Mouse (Mus musculus) midbrain, embryonic 12.5 days (tissue): ENCODE measurements around the gene Cnnm4. TPM values are rescaled to one million over a fixed set of nuclear protein-coding genes. Genes with fewer than 3 reads are reported as not detected.
"Not testable (repeated sequence)": the region's sequence is repeated elsewhere in the genome, so short reads cannot be mapped to it uniquely, and the experiment has no call there.

Experiments used
- ATAC-seq: fragments of 200-750 bp; cut with Nextera tagmentation; 2 replicates; pipeline ENCODE4 v1.8.0; 2017; ENCODE audit warnings: low read depth, moderate TSS enrichment, moderate library complexity; ENCODE audit not compliant: low FRiP score
- H3K27ac ChIP-seq: fragments of 300-500 bp; sonication (generic); replicated peaks from 2 replicates; pipeline ENCODE4 v1.5.1; 2016; ENCODE audit warnings: mild to moderate bottlenecking
- H3K27me3 ChIP-seq: fragments of 300-500 bp; sonication (generic); 2 replicates; pipeline ENCODE4 v1.6.1; 2016; ENCODE audit warnings: mild to moderate bottlenecking
- H3K36me3 ChIP-seq: fragments of 300-500 bp; sonication (generic); 2 replicates; pipeline ENCODE4 v1.6.1; 2016
- H3K4me1 ChIP-seq: fragments of 300-500 bp; sonication (generic); 2 replicates; pipeline ENCODE4 v1.6.1; 2016
- H3K4me2 ChIP-seq: fragments of 300-500 bp; sonication (generic); replicated peaks from 2 replicates; pipeline ENCODE4 v1.6.1; 2016; ENCODE audit warnings: mild to moderate bottlenecking, moderate library complexity
- H3K4me3 ChIP-seq: fragments of 300-500 bp; sonication (generic); 2 replicates; pipeline ENCODE4 v1.5.1; 2016; ENCODE audit warnings: mild to moderate bottlenecking
- H3K9ac ChIP-seq: fragments of 300-500 bp; sonication (generic); replicated peaks from 2 replicates; pipeline ENCODE4 v1.6.1; 2016; ENCODE audit warnings: mild to moderate bottlenecking, moderate library complexity
- H3K9me3 ChIP-seq: fragments of 300-500 bp; sonication (generic); 2 replicates; pipeline ENCODE4 v1.6.1; 2016; ENCODE audit warnings: mild to moderate bottlenecking
- WGBS: fragments of 180-500 bp; shearing (Covaris S2); methylation state at CpG from one replicate; pipeline ENCODE4 v1.1.7; 2016; 5-methylcytosine and 5-hydroxymethylcytosine counted together
- polyA plus RNA-seq: library from polyadenylated mRNA; unstranded; fragments of >200 nt; fragmentation: Nextera tagmentation; extraction: Ambion mirVana; gene quantifications from 2 replicates; pipeline ENCODE4 v1.2.1, GENCODE M21; 2016

The Cnnm4 gene
- polyA plus RNA-seq, 1 experiment from 2014 or later, result 10.2 TPM

GRCm38 (mm10) chr1:36536397-36536728 is 64.9 kb downstream of the Cnnm4 start:
- no peaks in the 10 kb centered on the region for H3K27me3 ChIP-seq
- no peaks in the 10 kb centered on the region for H3K9me3 ChIP-seq
- 83% methylated on average over 8 of the region's 8 CpGs for WGBS
- H3K27ac ChIP-seq, result no peak overlapping the region
- H3K4me2 ChIP-seq, result no peak overlapping the region
- ATAC-seq, result no peak
- H3K4me3 ChIP-seq, result no peak overlapping the region
- no peak overlapping the region for H3K9ac ChIP-seq
- H3K36me3 ChIP-seq, result peaks cover 31% of the 10 kb centered on the region
- peaks cover 4% of the 10 kb centered on the region; the same call in 1 of the 2 replicates for H3K4me1 ChIP-seq

GRCm38 (mm10) chr1:36536783-36537182 is 65.4 kb downstream of the Cnnm4 start, which contains the start of gene Ankrd23:
Ankrd23 (minus strand) TSS chr1:36536883.
- H3K9me3 ChIP-seq, H3K27me3 ChIP-seq, H3K4me3 ChIP-seq, H3K9ac ChIP-seq, ATAC-seq, H3K27ac ChIP-seq, H3K4me2 ChIP-seq, H3K4me1 ChIP-seq: not testable (repeated sequence)
- H3K36me3 ChIP-seq, result peaks cover 31% of the 10 kb centered on the region
- 95% methylated on average over 9 of the region's 9 CpGs for WGBS

- Histone ChIP-seq H3K27ac (no peak overlapping the region), H3K4me1 (peaks cover 4% of the 10 kb centered on the region; the same call in 1 of the 2 replicates), H3K36me3 (peaks cover 38% of the 10 kb centered on the region), H3K9me3 (no peaks in the 10 kb centered on the region), H3K4me2 (no peak overlapping the region), H3K9ac (no peak overlapping the region), H3K27me3 (no peaks in the 10 kb centered on the region), H3K4me3 (no peak overlapping the region)
- 89% methylated on average over 4 of the region's 4 CpGs for WGBS
- no peak for ATAC-seq
These were observed 67.3 kb downstream of the Cnnm4 start for GRCm38 (mm10) chr1:36538727-36539126.

GRCm38 (mm10) chr1:36539186-36539585 is 67.8 kb downstream of the Cnnm4 start, which contains the start of gene Gm42417:
Gm42417 (minus strand) TSS chr1:36539429.
- peaks cover 4% of the 10 kb centered on the region; the same call in 1 of the 2 replicates for H3K4me1 ChIP-seq
- H3K4me3 ChIP-seq, result no peak within 1 kb of the TSS
- H3K36me3 ChIP-seq, result peaks cover 38% of the 10 kb centered on the region
- ATAC-seq, result no peak
- 73% methylated on average over 9 of the region's 9 CpGs for WGBS
- no peaks in the 10 kb centered on the region for H3K9me3 ChIP-seq
- H3K9ac ChIP-seq, result no peak within 1 kb of the TSS
- H3K27ac ChIP-seq, result no peak within 1 kb of the TSS
- no peak within 1 kb of the TSS for H3K4me2 ChIP-seq
- no peaks in the 10 kb centered on the region for H3K27me3 ChIP-seq

GRCm38 (mm10) chr1:36540132-36540531 is 68.7 kb downstream of the Cnnm4 start:
- Histone ChIP-seq H3K27me3 (no peaks in the 10 kb centered on the region), H3K9ac (no peak overlapping the region), H3K9me3 (no peaks in the 10 kb centered on the region), H3K4me3 (no peak overlapping the region), H3K4me2 (no peak overlapping the region), H3K4me1 (peaks cover 4% of the 10 kb centered on the region; the same call in 1 of the 2 replicates), H3K27ac (no peak overlapping the region), H3K36me3 (peaks cover 38% of the 10 kb centered on the region)
- WGBS, result 91% methylated on average over 11 of the region's 11 CpGs
- ATAC-seq, result no peak

GRCm38 (mm10) chr1:36540807-36541206 is 69.4 kb downstream of the Cnnm4 start:
- H3K4me3 ChIP-seq, result no peak overlapping the region
- H3K27me3 ChIP-seq, result no peaks in the 10 kb centered on the region
- no peak overlapping the region for H3K9ac ChIP-seq
- peaks cover 7% of the 10 kb centered on the region; the same call in 1 of the 2 replicates for H3K4me1 ChIP-seq
- no peak overlapping the region for H3K4me2 ChIP-seq
- H3K9me3 ChIP-seq, result no peaks in the 10 kb centered on the region
- WGBS, result 93% methylated on average over 12 of the region's 12 CpGs
- H3K36me3 ChIP-seq, result peaks cover 38% of the 10 kb centered on the region
- ATAC-seq, result no peak
- H3K27ac ChIP-seq, result no peak overlapping the region

- peaks cover 38% of the 10 kb centered on the region for H3K36me3 ChIP-seq
- no peaks in the 10 kb centered on the region for H3K9me3 ChIP-seq
- 93% methylated on average over 16 of the region's 16 CpGs for WGBS
- peaks cover 15% of the 10 kb centered on the region for H3K4me1 ChIP-seq
- H3K27me3 ChIP-seq, result no peaks in the 10 kb centered on the region
- no peak overlapping the region for H3K27ac ChIP-seq
- no peak overlapping the region for H3K9ac ChIP-seq
- no peak overlapping the region for H3K4me2 ChIP-seq
- no peak overlapping the region for H3K4me3 ChIP-seq
- no peak for ATAC-seq
These were observed 70.4 kb downstream of the Cnnm4 start for GRCm38 (mm10) chr1:36541844-36542243.

- 92% methylated on average over 9 of the region's 9 CpGs for WGBS
- Histone ChIP-seq H3K27ac (no peak overlapping the region), H3K9ac (no peak overlapping the region), H3K4me1 (peaks cover 18% of the 10 kb centered on the region), H3K36me3 (peaks cover 38% of the 10 kb centered on the region), H3K9me3 (no peaks in the 10 kb centered on the region), H3K4me2 (no peak overlapping the region), H3K27me3 (no peaks in the 10 kb centered on the region), H3K4me3 (no peak overlapping the region)
- no peak for ATAC-seq
These were observed 71.5 kb downstream of the Cnnm4 start for GRCm38 (mm10) chr1:36542925-36543324.

- H3K27me3 ChIP-seq, result no peaks in the 10 kb centered on the region
- no peak overlapping the region for H3K9ac ChIP-seq
- no peak for ATAC-seq
- H3K4me1 ChIP-seq, result peaks cover 35% of the 10 kb centered on the region
- 89% methylated on average over 2 of the region's 2 CpGs for WGBS
- no peak overlapping the region for H3K27ac ChIP-seq
- H3K4me2 ChIP-seq, result no peak overlapping the region
- H3K36me3 ChIP-seq, result peaks cover 40% of the 10 kb centered on the region
- H3K9me3 ChIP-seq, result no peaks in the 10 kb centered on the region
- H3K4me3 ChIP-seq, result no peak overlapping the region
These were observed 74.0 kb downstream of the Cnnm4 start for GRCm38 (mm10) chr1:36545382-36545781.

GRCm38 (mm10) chr1:36545845-36546600 is 74.6 kb downstream of the Cnnm4 start:
- peaks cover 35% of the 10 kb centered on the region for H3K4me1 ChIP-seq
- peak overlapping the region; percentile 71; the same call in 1 of the 2 replicates for H3K9ac ChIP-seq
- ATAC-seq, result no peak
- H3K4me3 ChIP-seq, result peak overlapping the region; percentile 67
- no peaks in the 10 kb centered on the region for H3K9me3 ChIP-seq
- peak overlapping the region; percentile 66 for H3K4me2 ChIP-seq
- 63% methylated on average over 19 of the region's 19 CpGs for WGBS
- H3K27ac ChIP-seq, result no peak overlapping the region
- no peaks in the 10 kb centered on the region for H3K27me3 ChIP-seq
- H3K36me3 ChIP-seq, result peaks cover 41% of the 10 kb centered on the region

GRCm38 (mm10) chr1:36546888-36547471 is 75.6 kb downstream of the Cnnm4 start, which contains the start of gene Ankrd39:
Ankrd39 (minus strand) TSS chr1:36547445.
- Histone ChIP-seq H3K9me3 (no peaks in the 10 kb centered on the region), H3K4me3 (peak within 1 kb of the TSS; percentile 67), H3K9ac (peak within 1 kb of the TSS; percentile 71), H3K27me3 (no peaks in the 10 kb centered on the region), H3K27ac (peak within 1 kb of the TSS; percentile 87), H3K36me3 (peaks cover 42% of the 10 kb centered on the region), H3K4me2 (peak within 1 kb of the TSS; percentile 66), H3K4me1 (peaks cover 35% of the 10 kb centered on the region)
- peak; percentile 98 for ATAC-seq
- under 1% methylated on average over 43 of the region's 43 CpGs for WGBS

GRCm38 (mm10) chr1:36547981-36548598 is 76.7 kb downstream of the Cnnm4 start:
- Histone ChIP-seq H3K9ac (peak overlapping the region; percentile 16; the same call in 1 of the 2 replicates), H3K4me2 (no peak overlapping the region; the same call in 1 of the 2 replicates), H3K36me3 (peaks cover 46% of the 10 kb centered on the region), H3K27me3 (no peaks in the 10 kb centered on the region), H3K4me3 (no peak overlapping the region), H3K9me3 (no peaks in the 10 kb centered on the region), H3K27ac (peak overlapping the region; percentile 87), H3K4me1 (peaks cover 35% of the 10 kb centered on the region)
- no peak for ATAC-seq
- 39% methylated on average over 9 of the region's 9 CpGs for WGBS
